Mouse (Mus musculus): ENCODE measurements at regions not wholly inside any gene's neighbourhood (a gene's known extent, or its start where the extent isn't known, plus 50 kb on each side); places are given as distances from the start of the nearest gene placed in this dataset.

DNA sequence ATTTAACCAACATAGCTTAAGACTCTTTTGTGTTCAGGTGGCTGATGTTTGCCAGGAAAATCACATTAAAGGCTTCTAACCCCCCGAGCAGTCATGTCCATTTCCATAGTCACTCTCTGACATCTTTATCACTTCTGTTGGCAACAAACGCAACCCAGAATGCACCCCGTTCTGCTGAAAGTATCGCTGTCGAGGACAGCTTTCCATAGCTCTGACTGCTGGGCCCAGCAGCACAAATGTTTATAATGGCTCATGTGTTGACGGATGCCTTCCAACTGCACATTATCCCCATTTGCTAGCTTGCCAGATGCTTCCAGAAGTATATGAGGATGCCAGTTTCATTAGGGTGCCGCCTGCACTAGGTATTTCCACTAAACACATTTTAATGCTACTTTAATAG, 145.7 kb downstream of the Cdh26 start:
- TF ChIP-seq CTCF (IDR thresholded peaks at IDR 0.05; ENCODE audit: control insufficient read depth, insufficient read depth, insufficient replicate concordance, low read depth, low read length) (no peak), POLR2A (IDR thresholded peaks at IDR 0.05; ENCODE audit: control insufficient read depth, low read depth, low read length) (no peak)
